ENCODE assay signal across 12 mouse cellular contexts in genomic region chr13:40712526-40712832, GRCm38 (mm10). TPM values are rescaled to one million over a fixed set of nuclear protein-coding genes. Genes with fewer than 3 reads are reported as not detected.
"Had no signal": no experiment of that assay in that cellular context is flagged by ENCODE, and none has a peak within 500 bp of the region (broad histone marks: within the 10 kb centered on the region; RNA-seq: fewer than 3 reads in every experiment).

No protein-coding gene starts in this region.

- H3K9ac ChIP-seq: limb, embryonic 12.5 days; liver, embryonic 14.5 days; midbrain, embryonic 12.5 days had no signal

- H3K9me3 ChIP-seq: limb, embryonic 12.5 days; midbrain, embryonic 12.5 days had no signal

- H3K4me2 ChIP-seq: limb, embryonic 12.5 days; midbrain, embryonic 12.5 days had no signal

- H3K36me3 ChIP-seq: limb, embryonic 12.5 days; midbrain, embryonic 12.5 days had no signal

- H3K27ac ChIP-seq: left cerebral cortex, adult 2 months; limb, embryonic 12.5 days; liver, embryonic 14.5 days; midbrain, embryonic 12.5 days; stomach, postnatal 0 days had no signal

- DNase-seq: kidney, postnatal 25 days; lung, adult 18-20 months; thymus, postnatal 4 days had no signal

- H3K4me3 ChIP-seq: left cerebral cortex, adult 2 months; limb, embryonic 12.5 days; midbrain, embryonic 12.5 days; myocyte had no signal

RNA-seq across cellular contexts. Expression of gene Tfap2a, which starts 25.7 kb away (rescaled TPM):
- total RNA-seq: liver, adult 2 months; megakaryocyte-erythroid progenitor cell, adult 5-6 weeks; neutrophil, adult 5-6 weeks had no signal
